Mouse (Mus musculus): Measurements from ENCODE around the gene Wdr25.

Wdr25 gene

DNA sequence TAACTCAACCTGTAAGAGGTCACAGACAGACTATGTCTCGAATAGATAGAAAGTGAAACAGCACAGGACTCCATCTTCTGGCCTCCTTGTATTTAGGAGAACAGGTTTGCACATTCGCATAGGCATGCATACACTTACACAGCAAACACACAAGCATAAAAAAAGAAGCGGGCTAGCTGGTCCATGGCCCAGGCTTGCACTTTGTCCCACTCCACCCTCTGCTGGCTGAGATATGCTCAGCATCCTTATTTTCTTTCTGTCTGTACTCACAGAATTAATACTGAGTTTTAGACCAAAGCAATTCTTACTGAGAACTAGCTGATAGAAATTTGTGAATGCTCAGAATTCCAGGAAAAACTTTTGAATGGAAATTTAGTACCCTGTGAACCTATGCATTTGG, 2.6 kb downstream of the Wdr25 start:
- no peak for DNase-seq (ENCODE audit: low spot score)

DNA sequence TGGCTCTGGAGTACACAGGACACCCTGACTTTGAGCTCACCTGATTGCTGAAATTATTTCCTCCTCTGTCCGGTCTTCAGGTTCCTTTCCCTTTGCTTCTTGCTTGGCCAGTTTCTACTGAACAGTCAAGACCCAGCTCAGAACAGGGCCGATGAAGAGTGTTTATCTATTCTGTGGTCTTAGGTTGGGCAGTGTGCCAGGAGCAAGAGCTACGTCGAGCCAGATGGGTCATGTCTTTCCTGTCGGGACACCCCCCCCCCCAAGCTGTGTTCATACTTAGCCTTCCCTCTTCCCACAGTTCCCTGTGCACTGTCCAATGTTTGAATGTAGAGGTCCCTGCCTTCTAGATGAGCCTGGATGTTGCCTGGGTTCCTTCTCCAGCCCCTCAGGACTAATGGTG, 7.9 kb downstream of the Wdr25 start:
- DNase-seq (ENCODE audit: low spot score) = no peak

DNA sequence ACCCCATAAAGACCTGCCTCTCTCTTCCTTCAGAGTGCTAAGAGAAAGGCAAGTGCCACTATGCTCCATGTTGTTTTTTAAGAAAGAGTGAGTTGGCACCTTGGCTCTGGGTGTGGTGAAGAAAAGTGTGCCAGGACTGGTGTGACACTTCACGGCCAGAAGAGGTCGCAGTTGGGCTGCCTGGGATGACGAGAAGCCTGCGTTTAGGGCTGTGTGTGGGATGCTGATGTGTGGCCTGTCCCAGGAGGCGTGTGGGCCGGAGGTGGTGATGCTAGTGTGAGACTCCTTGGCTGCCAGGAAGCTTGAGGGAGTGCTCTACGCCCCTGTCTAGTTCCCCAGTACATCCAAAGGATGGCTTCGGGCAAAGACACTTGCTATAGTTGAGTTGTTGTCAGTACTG, 9.5 kb downstream of the Wdr25 start:
- peak; percentile 77 for DNase-seq (ENCODE audit: low spot score)

- peak; percentile 68 for DNase-seq (ENCODE audit: low spot score)
Observed at GRCm38 (mm10) chr12:108903600-108904275, 10.3 kb downstream of the Wdr25 start.

- no peak for DNase-seq (ENCODE audit: low spot score)
Observed at GRCm38 (mm10) chr12:108904276-108904653, 10.8 kb downstream of the Wdr25 start.

DNA sequence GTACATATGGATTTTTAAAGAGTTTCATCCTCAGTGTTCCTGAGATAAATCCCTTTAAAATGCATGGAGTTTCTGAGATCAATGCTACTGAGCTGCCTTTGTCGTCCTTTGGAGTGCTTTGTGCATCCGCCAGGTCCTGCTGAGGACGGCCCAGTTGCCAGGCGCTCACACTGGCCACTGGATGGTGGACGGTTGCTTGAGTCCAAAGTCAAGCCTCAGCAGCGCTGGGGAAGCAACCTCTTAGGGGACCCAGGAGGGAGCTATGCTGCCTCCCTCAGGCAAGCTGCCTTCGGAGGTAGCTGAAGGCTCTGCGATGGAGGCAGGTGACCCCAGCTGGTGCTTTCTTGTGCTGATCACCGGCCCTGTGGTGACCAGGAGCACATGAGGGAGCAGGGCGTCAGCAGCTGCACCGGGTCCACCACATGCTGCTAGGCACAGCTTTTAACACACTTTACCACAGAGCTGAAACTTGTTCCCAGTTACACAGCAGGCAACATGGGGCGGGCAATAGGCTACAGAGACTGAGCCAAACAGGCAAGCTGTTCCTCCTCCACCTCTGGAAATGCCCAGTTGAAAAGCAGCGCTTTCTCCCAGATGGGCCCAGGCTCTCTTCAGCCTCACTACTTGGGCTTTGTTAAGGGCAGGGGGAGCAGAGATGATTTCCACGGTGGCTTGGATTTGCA, 12.3 kb downstream of the Wdr25 start:
- DNase-seq (ENCODE audit: low spot score) = no peak

GRCm38 (mm10) chr12:108906398-108906797, 13.0 kb downstream of the Wdr25 start:
- DNase-seq (ENCODE audit: low spot score) = no peak

GRCm38 (mm10) chr12:108909846-108910433, 16.5 kb downstream of the Wdr25 start:
- DNase-seq (ENCODE audit: low spot score) = no peak

- no peak for DNase-seq (ENCODE audit: low spot score)
Observed at GRCm38 (mm10) chr12:108912442-108912841, 19.0 kb downstream of the Wdr25 start.

DNA sequence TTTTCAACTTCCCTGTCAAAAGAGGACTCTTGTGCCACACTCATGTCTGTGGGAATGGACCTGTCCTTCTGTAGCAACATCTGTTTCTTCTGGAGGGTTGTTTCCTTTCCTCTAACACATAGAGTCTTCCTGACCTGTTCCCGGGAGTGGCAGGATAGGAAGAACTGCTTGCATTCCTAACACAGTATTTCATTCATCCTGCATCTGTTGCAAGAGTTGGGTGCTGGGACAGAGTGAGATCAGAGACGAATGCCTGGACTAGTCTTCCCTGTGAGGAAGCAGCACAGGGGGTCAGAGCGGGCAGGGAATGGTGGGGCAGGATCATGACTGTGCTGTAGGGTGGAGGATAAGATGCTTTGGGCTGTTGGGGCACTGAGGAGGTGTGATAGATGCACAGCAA, 20.8 kb downstream of the Wdr25 start:
- no peak for DNase-seq (ENCODE audit: low spot score)

DNA sequence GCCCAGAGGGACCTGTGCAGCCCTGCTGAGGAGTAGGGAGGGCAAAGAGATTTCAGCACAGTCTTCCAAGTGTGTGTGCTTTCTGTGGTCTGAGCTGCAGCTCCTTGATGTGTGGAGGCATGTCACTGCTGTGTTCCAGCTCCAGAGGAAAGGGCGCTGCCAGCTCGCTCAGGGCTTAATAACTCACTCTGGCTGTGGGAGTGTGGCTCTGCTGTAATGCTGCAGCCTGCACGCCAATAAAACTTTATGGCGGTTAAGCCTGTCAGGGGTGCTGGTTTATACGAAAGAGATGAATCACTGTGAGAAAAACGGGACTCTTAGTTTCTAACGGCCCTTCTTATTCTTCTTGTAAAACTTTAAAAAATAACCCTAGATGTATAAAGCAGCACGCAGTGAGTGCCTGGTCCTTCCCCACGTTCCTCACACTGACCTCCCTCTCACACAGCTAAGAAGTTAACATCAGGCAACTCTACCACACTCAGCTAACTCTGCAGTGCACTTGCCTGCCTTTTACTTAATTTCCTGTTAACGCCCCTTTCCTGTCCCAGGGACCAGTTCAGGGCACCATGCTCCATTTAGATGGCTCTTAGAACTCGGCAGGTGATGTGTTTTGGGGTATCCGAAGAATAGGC, 21.4 kb downstream of the Wdr25 start:
- DNase-seq (ENCODE audit: low spot score) = no peak

DNA sequence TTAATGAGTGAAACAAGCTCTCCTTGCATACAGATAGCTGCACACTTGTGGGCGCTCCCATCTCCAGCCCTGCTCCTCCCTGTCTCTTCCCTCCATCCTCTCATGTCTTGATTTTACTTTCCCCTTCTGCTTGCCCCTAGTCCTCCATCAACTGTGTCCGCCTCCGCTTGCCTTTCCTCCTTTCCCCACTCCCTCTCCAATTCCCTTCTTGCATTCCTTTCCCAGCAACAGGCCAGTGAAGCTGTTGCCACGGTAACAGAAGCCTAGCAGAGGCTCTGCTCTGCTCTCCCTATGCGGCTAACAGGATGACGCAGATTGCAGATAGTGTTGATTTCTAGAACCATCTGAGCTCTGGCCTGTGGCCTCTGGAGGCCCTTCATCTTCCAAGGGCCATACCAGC, 22.5 kb downstream of the Wdr25 start:
- peak; percentile 85 for DNase-seq (ENCODE audit: low spot score)

GRCm38 (mm10) chr12:108916447-108917042, 23.1 kb downstream of the Wdr25 start:
- DNase-seq (ENCODE audit: low spot score) = no peak

GRCm38 (mm10) chr12:108917509-108917908, 24.1 kb downstream of the Wdr25 start:
- no peak for DNase-seq (ENCODE audit: low spot score)

DNA sequence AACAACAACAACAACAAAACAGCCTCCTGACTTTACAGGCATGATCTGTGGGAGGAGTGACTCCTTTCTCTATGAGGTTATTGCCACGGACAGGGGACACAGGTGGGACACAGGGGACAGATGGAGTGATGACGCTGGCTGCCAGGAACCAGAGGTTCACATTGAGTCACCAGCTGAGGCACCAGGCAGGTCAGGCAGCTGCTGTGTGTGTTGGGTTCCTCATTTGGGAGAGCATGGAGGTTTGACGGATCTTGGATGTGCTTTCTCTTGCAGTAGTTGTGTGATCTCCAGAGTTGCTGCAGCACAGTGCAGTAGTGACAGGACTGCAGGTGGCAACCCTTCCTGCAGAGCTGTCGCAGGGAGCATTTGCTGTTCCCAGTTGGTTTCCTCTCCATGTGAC, 25.3 kb downstream of the Wdr25 start:
- DNase-seq (ENCODE audit: low spot score) = no peak

GRCm38 (mm10) chr12:108926606-108927111, 33.2 kb downstream of the Wdr25 start:
- no peak for DNase-seq (ENCODE audit: low spot score)

DNA sequence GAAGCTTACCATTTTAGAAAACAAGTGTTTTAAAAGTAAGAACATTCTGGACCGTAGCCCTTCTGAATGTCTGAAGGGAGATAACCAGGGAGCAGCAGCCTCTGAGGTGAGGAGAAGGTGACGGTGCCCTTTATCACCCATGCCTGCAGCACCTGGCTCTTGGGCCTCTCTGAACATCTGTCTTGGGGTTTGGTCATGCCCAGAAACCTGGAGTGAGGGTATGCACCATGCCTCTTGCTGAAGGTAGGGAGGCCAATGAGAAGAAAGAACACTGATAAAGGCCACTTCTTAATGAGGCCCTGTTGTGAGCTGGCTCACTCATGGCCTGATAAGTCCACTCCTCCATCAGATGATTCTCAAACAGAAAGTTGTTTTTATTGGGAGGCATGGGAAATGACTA, 34.8 kb downstream of the Wdr25 start:
- DNase-seq (ENCODE audit: low spot score) = no peak

GRCm38 (mm10) chr12:108929475-108929874, 36.0 kb downstream of the Wdr25 start:
- DNase-seq (ENCODE audit: low spot score) = no peak

DNA sequence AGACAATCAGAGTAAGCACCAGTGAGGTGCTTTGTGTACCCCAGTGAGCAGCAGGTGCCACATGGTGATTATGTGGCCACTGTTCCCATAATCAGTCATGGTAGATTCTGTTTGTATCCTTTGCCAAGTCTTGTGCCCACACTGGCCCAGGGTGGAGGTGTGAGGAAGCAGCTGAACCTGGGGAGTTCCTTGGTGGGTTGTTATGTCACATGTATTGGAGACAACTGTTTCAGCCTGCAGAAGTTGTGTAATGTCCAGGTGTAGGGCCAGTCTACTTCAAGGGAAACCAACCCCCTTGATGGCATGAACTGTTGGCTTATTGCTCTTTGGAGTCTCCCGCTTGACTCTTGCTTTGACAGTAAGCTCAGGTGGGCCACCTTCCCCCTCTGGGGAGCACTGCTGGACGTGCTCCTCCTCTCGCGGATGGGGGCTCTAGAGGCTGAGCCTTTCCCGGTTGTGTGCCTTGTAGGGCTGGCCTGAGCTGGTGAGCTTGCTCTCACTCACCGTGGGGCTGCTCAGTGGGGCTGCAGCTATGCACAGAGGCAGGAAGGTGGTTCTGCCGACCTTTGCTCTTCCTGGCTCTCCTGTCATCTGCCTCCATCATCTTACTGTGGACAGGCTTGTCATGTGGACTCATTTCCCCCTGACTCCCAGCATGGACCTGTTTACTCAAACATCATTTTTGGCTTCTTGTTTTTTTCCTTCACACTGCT, 38.1 kb downstream of the Wdr25 start:
- no peak for DNase-seq (ENCODE audit: low spot score)

- no peak for DNase-seq (ENCODE audit: low spot score)
Observed at GRCm38 (mm10) chr12:108932113-108932512, 38.7 kb downstream of the Wdr25 start.

DNA sequence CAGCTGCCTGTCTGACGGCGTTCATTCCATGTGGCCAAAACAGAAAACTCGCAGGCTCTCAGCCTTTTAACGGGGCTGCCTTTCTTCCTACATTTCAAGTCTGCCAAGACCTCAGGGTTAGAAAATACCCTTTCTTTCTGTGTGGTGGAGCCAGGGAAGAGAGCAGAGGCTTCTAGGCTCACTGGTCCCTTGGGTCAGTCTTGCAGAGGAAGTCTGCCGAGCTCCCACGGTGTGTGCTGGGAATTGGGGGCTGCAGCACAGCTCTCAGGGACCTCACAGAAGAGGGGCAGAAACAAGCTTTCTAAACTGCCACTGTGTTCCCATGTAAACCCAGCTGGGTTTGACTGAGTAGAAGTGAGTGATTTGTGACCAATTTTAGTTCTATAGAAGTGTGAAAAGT, 40.8 kb downstream of the Wdr25 start:
- DNase-seq (ENCODE audit: low spot score) = no peak

- no peak for DNase-seq (ENCODE audit: low spot score)
Observed at GRCm38 (mm10) chr12:108936834-108937233, 43.4 kb downstream of the Wdr25 start.

Data from embryo, embryonic 10 days (tissue).